Mouse (Mus musculus): ENCODE results near the gene F830045P16Rik. TPM values are rescaled to one million over a fixed set of nuclear protein-coding genes. Genes with fewer than 3 reads are reported as not detected.
"Not testable (repeated sequence)": the region's sequence is repeated elsewhere in the genome, so short reads cannot be mapped to it uniquely, and the experiment has no call there.

Gene F830045P16Rik
- polyA plus RNA-seq, 1 experiment: not detected

DNA sequence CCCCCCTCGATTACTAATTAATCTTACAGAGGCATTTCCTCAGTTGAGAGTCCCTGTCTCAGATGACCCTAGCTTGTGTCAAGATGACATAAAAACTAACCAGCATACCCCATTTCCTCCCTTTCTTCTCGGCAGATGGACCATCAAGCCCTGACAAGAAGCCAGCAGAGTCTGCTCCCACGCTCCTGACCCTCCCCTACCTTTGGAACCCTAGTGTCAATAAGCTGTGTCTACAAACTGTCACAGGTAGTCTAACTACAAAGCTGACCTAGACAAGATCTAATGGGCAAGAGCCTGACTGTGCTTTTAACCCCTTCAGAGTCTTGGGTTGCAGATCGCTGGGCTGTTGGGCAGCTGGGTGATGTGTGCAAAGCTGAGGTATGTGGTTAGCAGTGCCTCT lies 10.1 kb downstream of the F830045P16Rik start:
- TF ChIP-seq POLR2A (IDR thresholded peaks at IDR 0.05; ENCODE audit: borderline replicate concordance, extremely low read depth, insufficient read depth, insufficient read length, poor library complexity, severe bottlenecking) (no peak), CTCF (IDR thresholded peaks at IDR 0.05; ENCODE audit: borderline replicate concordance, extremely low read depth, insufficient read depth, insufficient read length) (no peak)
- no peak for DNase-seq (ENCODE audit: low read depth)

- no peak for DNase-seq (ENCODE audit: low read depth)
- TF ChIP-seq CTCF (IDR thresholded peaks at IDR 0.05; ENCODE audit: borderline replicate concordance, extremely low read depth, insufficient read depth, insufficient read length) (no peak), POLR2A (IDR thresholded peaks at IDR 0.05; ENCODE audit: borderline replicate concordance, extremely low read depth, insufficient read depth, insufficient read length, poor library complexity, severe bottlenecking) (no peak)
Measured at GRCm38 (mm10) chr2:129525644-129526043, 10.8 kb downstream of the F830045P16Rik start.

DNA sequence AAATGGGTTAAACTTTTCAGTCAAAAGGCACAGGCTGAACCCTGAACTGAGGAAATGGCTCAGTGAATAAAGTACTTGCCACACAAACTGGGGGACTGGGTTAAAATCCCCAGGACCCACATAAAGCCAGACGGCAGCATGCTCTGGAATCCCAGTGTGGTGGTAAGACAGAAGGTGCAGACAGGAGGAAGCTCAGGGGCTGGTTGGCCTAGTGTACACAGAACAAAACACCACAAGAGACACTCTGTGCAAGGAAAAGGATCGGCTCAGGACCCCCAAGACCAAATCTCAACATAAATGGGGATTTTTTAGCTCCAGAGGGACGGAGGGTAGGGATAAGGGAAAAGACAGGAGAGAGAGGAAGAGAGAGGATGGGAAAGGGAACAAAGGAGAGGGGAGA lies 17.9 kb downstream of the F830045P16Rik start:
- no peak for DNase-seq (ENCODE audit: low read depth)
- TF ChIP-seq CTCF (IDR thresholded peaks at IDR 0.05; ENCODE audit: borderline replicate concordance, extremely low read depth, insufficient read depth, insufficient read length): no peak

DNA sequence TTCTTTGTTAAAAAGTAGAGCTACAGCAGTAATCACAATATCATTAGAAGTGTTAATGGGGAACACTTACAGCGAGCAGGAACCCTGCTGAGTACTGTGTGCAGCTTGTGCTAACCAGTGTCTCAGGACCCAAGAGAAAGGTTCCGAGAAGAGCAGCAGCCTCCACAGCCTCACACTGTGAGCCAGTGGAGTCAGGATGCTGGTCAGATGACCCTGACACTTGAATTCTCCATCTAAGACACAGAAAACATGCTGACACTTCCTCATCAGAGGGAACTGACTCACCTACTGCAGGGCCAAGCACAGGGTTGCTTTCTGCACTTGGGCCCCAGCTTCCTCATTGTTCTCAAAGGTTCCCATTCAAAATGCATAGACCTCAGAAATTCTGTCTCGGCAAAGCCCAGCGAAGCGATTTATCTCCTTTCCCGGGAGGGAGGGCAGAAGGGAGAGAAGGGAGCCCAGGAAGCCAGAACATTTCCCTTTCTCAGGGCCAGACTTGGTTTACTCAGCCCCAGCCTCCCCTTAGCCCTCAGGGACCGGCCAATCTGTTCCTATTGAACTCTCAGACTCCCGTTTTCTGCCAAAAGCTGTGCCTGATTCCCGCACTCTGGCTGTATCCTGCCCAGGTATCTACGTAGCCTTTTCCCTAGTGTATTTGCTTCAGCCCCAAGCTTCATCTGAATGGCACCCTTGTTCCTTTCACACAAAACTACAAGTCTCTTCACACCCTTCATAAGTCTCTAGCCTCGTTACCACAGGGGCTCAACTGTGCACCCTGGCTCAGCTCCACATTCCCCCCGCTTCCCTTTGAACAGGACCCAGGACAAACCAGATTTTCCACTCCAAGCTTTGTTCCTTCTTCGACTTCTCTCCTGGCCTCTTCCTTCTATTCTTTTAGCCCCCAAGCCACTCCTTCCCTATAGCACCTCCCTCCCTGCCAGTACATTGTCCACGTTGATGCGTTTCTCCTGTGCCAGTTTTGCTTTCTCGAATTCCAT lies 21.2 kb downstream of the F830045P16Rik start:
- no peak for DNase-seq (ENCODE audit: low read depth)
- TF ChIP-seq CTCF (IDR thresholded peaks at IDR 0.05; ENCODE audit: borderline replicate concordance, extremely low read depth, insufficient read depth, insufficient read length): no peak
- no peak for TF ChIP-seq POLR2A (IDR thresholded peaks at IDR 0.05; ENCODE audit: borderline replicate concordance, extremely low read depth, insufficient read depth, insufficient read length, poor library complexity, severe bottlenecking)

- DNase-seq (ENCODE audit: low read depth): no peak
Measured at GRCm38 (mm10) chr2:129514401-129514667, 22.1 kb downstream of the F830045P16Rik start.

DNA sequence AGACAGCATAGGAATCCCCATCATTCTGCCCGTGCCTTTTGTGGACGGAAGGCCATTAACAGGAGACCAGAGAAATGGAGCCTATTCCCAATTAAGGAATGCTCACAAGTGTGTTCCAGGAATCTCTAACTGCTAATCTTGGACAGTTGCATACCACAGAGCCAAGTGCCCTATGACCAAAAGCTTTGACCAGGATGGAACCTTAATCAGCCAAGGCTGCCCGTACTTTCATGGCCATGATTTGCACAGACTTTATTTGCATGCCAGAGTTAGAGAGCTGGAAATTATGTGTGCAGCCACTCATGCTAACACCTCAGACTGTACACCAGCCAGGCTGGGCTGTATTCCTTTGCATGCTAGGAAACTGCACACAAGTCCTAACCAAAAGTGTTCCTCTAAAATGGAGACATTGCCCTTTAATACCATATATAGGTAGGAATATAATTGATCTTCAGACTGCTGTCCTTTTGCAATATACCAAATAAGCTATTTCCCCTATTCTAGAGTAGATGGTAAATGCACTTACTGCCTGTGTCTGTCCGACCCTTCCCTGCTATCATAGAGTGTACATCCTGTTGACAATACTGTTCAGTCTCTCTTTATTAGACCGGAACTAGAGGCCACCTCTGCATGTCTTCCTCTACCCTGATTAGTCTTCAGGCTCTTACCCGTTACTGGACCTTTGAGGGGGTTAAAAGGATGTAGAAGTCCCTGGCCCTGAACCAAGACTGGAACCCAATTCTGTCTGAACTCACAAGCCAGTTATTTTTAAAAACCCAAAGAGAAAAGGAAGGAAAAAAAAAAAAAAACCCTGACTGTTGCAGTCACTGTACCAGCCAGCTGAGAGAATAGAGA lies 22.6 kb downstream of the F830045P16Rik start:
- no peak for DNase-seq (ENCODE audit: low read depth)
- no peak for TF ChIP-seq POLR2A (IDR thresholded peaks at IDR 0.05; ENCODE audit: borderline replicate concordance, extremely low read depth, insufficient read depth, insufficient read length, poor library complexity, severe bottlenecking)

More at GRCm38 (mm10) chr2:129514401-129514667, 22.1 kb downstream of the F830045P16Rik start:
- TF ChIP-seq CTCF (IDR thresholded peaks at IDR 0.05; ENCODE audit: borderline replicate concordance, extremely low read depth, insufficient read depth, insufficient read length) (no peak), POLR2A (IDR thresholded peaks at IDR 0.05; ENCODE audit: borderline replicate concordance, extremely low read depth, insufficient read depth, insufficient read length, poor library complexity, severe bottlenecking) (no peak)

- DNase-seq (ENCODE audit: low read depth): not testable (repeated sequence)
Measured at GRCm38 (mm10) chr2:129512147-129512546, 24.3 kb downstream of the F830045P16Rik start.

DNA sequence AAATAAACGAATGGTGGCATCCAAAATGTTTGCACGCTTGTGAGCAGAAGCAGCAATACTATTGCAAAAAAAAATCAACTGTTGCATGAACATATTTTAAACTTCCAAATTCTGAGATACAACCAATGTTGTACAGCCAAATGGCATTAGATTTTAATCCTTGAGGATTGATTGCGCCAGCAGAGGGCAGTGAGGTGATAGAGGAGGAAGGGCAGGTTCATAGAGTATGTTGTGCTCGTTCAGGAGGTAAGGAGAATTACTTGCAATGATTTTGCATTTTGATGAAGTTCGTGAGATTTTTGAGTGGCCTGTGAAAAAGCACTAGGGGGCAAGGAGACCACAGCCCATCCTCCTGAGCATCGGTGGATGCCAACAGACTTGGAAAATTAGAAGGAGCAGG lies 33.8 kb downstream of the F830045P16Rik start:
- DNase-seq (ENCODE audit: low read depth): peak; percentile 83
- peak; percentile 72; the same call in 1 of the 2 replicates for TF ChIP-seq CTCF (IDR thresholded peaks at IDR 0.05; ENCODE audit: borderline replicate concordance, extremely low read depth, insufficient read depth, insufficient read length)
- no peak for TF ChIP-seq POLR2A (IDR thresholded peaks at IDR 0.05; ENCODE audit: borderline replicate concordance, extremely low read depth, insufficient read depth, insufficient read length, poor library complexity, severe bottlenecking)

- TF ChIP-seq CTCF (IDR thresholded peaks at IDR 0.05; ENCODE audit: borderline replicate concordance, extremely low read depth, insufficient read depth, insufficient read length) (no peak), POLR2A (IDR thresholded peaks at IDR 0.05; ENCODE audit: borderline replicate concordance, extremely low read depth, insufficient read depth, insufficient read length, poor library complexity, severe bottlenecking) (no peak)
Measured at GRCm38 (mm10) chr2:129489496-129490285, 46.7 kb downstream of the F830045P16Rik start.

GRCm38 (mm10) chr2:129483150-129483549 lies 53.3 kb downstream of the F830045P16Rik start:
- TF ChIP-seq CTCF (IDR thresholded peaks at IDR 0.05; ENCODE audit: borderline replicate concordance, extremely low read depth, insufficient read depth, insufficient read length) (no peak), POLR2A (IDR thresholded peaks at IDR 0.05; ENCODE audit: borderline replicate concordance, extremely low read depth, insufficient read depth, insufficient read length, poor library complexity, severe bottlenecking) (no peak)
- DNase-seq (ENCODE audit: low read depth): no peak

More at GRCm38 (mm10) chr2:129489496-129490285, 46.7 kb downstream of the F830045P16Rik start:
- no peak for DNase-seq (ENCODE audit: low read depth)

DNA sequence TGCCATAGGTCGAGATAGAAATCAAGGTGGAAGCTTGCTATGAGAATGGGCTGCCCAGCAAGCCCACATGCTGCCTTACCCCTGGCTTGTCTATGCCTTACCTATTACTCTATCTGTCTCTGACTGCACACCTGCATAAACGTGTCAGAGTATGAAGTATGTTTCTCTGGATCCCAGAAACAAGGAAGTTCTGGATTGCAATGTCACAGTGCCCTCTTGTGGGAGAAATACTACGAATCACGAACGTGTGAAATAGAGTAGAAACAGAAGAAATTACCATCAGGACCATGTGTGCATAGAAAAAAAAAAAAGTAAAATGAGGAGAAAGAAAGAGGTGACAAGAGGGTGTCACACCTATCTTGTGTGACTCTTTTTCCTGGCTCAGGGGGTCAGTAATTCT lies 64.5 kb downstream of the F830045P16Rik start:
- peak; percentile 68 for DNase-seq (ENCODE audit: low read depth)
- TF ChIP-seq POLR2A (IDR thresholded peaks at IDR 0.05; ENCODE audit: borderline replicate concordance, extremely low read depth, insufficient read depth, insufficient read length, poor library complexity, severe bottlenecking): no peak
- peak; percentile 49; the same call in 1 of the 2 replicates for TF ChIP-seq CTCF (IDR thresholded peaks at IDR 0.05; ENCODE audit: borderline replicate concordance, extremely low read depth, insufficient read depth, insufficient read length)
